Mouse (Mus musculus): ENCODE results near the gene Hist3h2a. TPM values are rescaled to one million over a fixed set of nuclear protein-coding genes. Genes with fewer than 3 reads are reported as not detected.
A peak's percentile ranks its signal among the peaks of the same experiment; 100 is the strongest.

Hist3h2a gene
- polyA plus RNA-seq, 1 experiment from 2014 or later = 19.4 TPM

- DNase-seq (ENCODE audit: extremely low spot score, low spot score) = peak; percentile 80
- H3K27me3 ChIP-seq (ENCODE audit: poor library complexity, severe bottlenecking) = no peaks in the 10 kb centered on the region
- peak within 1 kb of the TSS; percentile 88 for H3K4me3 ChIP-seq
- H3K36me3 ChIP-seq (replicated peaks) = peaks cover 53% of the 10 kb centered on the region
- H3K4me1 ChIP-seq = peaks cover 59% of the 10 kb centered on the region
- peak within 1 kb of the TSS; percentile 89 for H3K27ac ChIP-seq
- under 1% methylated on average over 64 of the region's 64 CpGs for WGBS
- no peaks in the 10 kb centered on the region for H3K9me3 ChIP-seq
Observed at GRCm38 (mm10) chr11:58978027-58978705, 23.7 kb downstream of the Hist3h2a start, which contains the start of gene Trim11. Trim11 (plus strand) TSS chr11:58978093.

GRCm38 (mm10) chr11:58978706-58979030 lies 24.2 kb downstream of the Hist3h2a start:
- whole genome bisulfite sequencing = 4% methylated on average over 5 of the region's 5 CpGs
- peak overlapping the region; percentile 89 for H3K27ac ChIP-seq

DNA sequence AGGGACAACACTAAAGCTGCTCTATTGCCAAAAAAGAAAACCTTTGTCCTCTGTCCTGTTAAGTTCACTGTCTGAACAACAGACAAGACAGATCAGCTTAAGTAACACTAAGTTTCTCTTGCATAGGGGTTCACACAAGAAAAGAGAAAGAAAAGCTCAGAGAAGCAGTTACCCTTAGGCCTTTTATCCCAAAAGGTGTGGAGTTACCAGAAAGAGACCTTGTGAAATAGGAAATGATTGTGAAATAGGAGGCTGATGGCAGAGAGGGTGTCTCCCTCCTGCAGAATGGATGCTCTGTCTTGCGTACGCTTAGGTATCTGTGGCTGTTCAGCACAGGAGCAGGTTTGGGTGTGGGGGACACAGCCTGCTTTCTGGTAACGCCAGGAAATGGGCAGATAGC lies 24.7 kb downstream of the Hist3h2a start:
- Histone ChIP-seq H3K27ac (no peak overlapping the region), H3K9me3 (no peaks in the 10 kb centered on the region), H3K4me1 (peaks cover 59% of the 10 kb centered on the region), H3K27me3 (ENCODE audit: poor library complexity, severe bottlenecking) (no peaks in the 10 kb centered on the region), H3K36me3 (replicated peaks) (peaks cover 57% of the 10 kb centered on the region), H3K4me3 (peak overlapping the region; percentile 88)
- DNase-seq (ENCODE audit: extremely low spot score, low spot score) = no peak
- WGBS = 74% methylated on average over 3 of the region's 3 CpGs

More at GRCm38 (mm10) chr11:58978706-58979030, 24.2 kb downstream of the Hist3h2a start:
- Histone ChIP-seq H3K4me1 (peaks cover 59% of the 10 kb centered on the region), H3K4me3 (peak overlapping the region; percentile 88), H3K9me3 (no peaks in the 10 kb centered on the region), H3K36me3 (replicated peaks) (peaks cover 57% of the 10 kb centered on the region), H3K27me3 (ENCODE audit: poor library complexity, severe bottlenecking) (no peaks in the 10 kb centered on the region)
- no peak for DNase-seq (ENCODE audit: extremely low spot score, low spot score)

DNA sequence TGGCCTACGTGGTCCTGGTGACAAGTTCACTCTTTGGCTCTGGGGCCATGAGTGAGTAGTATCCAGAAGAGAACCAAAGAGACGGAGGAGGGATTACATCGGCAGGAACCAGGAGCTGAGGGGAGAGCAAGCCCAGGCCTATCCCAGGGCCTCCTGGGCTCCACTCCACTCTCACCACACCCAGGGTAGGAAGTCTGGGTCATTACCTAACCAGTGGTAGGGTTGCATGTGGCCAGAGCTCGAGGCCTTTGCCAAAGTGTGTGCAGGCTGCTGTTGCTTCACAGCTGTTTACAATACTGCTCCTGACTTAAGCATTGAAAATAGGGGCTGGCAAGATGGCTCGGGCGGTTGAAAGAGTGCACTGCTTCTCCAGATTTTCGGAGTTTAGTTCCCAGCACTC lies 25.2 kb downstream of the Hist3h2a start:
- Histone ChIP-seq H3K27me3 (ENCODE audit: poor library complexity, severe bottlenecking) (no peaks in the 10 kb centered on the region), H3K27ac (no peak overlapping the region), H3K4me1 (peaks cover 59% of the 10 kb centered on the region), H3K36me3 (replicated peaks) (peaks cover 57% of the 10 kb centered on the region), H3K4me3 (peak overlapping the region; percentile 88), H3K9me3 (no peaks in the 10 kb centered on the region)
- no peak for DNase-seq (ENCODE audit: extremely low spot score, low spot score)
- whole genome bisulfite sequencing = 86% methylated on average over 7 of the region's 7 CpGs

DNA sequence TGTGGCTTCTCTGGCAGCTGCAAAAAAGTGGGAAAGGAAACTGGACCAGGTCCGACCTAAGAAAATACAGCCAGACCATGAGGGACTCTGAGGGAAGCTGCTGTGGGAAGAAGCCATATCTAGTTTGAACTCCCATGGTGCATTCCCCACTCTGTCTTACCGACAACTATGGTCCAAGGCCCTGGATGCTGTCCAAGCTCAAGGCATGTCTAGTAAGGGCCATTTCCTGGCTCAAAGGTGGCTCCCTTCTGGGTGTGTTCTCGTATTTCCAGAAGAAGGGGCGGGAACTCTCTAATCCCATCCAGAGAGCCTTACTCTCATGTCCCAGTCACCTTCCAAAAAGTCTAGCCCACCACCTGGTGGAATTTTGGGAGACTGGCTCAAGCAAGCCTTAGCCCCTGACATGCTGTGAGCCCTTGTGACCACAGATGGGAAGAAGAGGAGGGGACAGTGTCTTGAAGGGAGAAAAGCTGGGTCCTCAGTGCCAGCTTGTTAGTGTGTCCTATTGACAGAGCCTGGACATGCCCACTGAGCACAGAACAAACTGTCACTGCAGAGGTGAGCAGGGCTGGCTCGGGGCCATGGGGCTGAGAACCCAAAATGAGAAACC lies 26.0 kb downstream of the Hist3h2a start:
- H3K27me3 ChIP-seq (ENCODE audit: poor library complexity, severe bottlenecking) = no peaks in the 10 kb centered on the region
- 72% methylated on average over 5 of the region's 5 CpGs for WGBS
- H3K4me1 ChIP-seq = peaks cover 57% of the 10 kb centered on the region
- H3K9me3 ChIP-seq = no peaks in the 10 kb centered on the region
- H3K4me3 ChIP-seq = peak overlapping the region; percentile 88; the same call in 1 of the 2 replicates
- DNase-seq (ENCODE audit: extremely low spot score, low spot score) = no peak
- H3K36me3 ChIP-seq (replicated peaks) = peaks cover 59% of the 10 kb centered on the region
- no peak overlapping the region for H3K27ac ChIP-seq

GRCm38 (mm10) chr11:58981541-58982447 lies 27.3 kb downstream of the Hist3h2a start:
- H3K27ac ChIP-seq = no peak overlapping the region
- no peak overlapping the region for H3K4me3 ChIP-seq
- no peaks in the 10 kb centered on the region for H3K9me3 ChIP-seq
- H3K36me3 ChIP-seq (replicated peaks) = peaks cover 67% of the 10 kb centered on the region
- no peak for DNase-seq (ENCODE audit: extremely low spot score, low spot score)
- H3K4me1 ChIP-seq = peaks cover 44% of the 10 kb centered on the region
- H3K27me3 ChIP-seq (ENCODE audit: poor library complexity, severe bottlenecking) = no peaks in the 10 kb centered on the region
- 63% methylated on average over 14 of the region's 14 CpGs for WGBS

GRCm38 (mm10) chr11:58982471-58983097 lies 28.1 kb downstream of the Hist3h2a start:
- peaks cover 75% of the 10 kb centered on the region for H3K36me3 ChIP-seq (replicated peaks)
- no peak for DNase-seq (ENCODE audit: extremely low spot score, low spot score)
- peaks cover 38% of the 10 kb centered on the region for H3K4me1 ChIP-seq
- H3K27me3 ChIP-seq (ENCODE audit: poor library complexity, severe bottlenecking) = no peaks in the 10 kb centered on the region
- H3K27ac ChIP-seq = no peak overlapping the region
- no peaks in the 10 kb centered on the region for H3K9me3 ChIP-seq
- whole genome bisulfite sequencing = 91% methylated on average over 18 of the region's 18 CpGs
- H3K4me3 ChIP-seq = no peak overlapping the region

DNA sequence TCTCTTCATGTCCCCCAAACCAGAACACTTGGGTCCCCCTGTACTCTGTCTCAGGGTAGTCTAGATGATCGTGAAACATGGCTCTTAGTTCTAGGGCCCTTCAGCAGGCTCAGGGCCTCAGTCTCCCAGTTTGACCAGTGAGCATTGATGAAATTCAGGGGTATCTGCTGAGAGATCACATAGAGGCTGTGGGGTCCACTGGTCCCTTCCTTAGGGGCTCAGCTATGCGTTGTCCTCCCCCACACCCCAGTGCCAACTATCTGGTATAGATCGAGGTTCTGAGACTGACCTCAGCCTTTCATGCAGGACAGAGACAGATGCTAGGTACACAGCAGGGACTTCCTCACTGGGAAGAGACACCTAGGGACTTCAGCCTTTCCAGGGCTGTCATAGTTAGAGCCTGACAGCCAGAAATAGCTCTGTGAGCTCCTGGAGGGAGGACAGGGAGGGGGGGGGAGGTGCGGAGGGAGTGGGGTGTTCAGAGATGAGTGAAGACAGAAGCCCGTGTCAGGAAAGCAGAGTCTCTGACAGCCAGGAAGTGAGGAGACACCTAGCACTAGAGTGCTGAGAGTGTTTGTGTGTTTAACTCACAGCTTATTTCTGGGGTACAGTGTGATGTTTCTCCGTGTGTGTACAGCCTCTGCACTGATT lies 29.3 kb downstream of the Hist3h2a start:
- WGBS = 93% methylated on average over 6 of the region's 6 CpGs
- peaks cover 33% of the 10 kb centered on the region for H3K4me1 ChIP-seq

DNA sequence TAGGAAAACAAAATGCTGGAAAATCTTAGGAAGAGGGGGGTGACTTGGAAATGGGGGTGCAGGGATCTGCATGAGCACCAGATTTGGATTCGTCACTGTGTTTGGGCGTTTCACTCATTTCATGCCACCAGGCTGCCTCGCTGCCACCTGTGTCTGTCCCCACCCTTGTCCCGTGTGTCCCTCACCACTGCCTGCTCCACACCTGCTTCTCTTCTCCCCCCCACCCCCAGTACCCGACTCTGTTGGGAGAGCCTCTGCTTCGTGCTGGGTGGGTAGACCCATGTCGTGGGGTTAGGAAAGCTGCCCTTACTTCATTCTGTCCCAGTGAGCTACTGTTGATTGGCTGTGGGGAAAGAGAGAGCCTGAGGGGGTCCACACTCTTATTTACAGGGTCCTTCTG lies 30.2 kb downstream of the Hist3h2a start:
- Histone ChIP-seq H3K27me3 (ENCODE audit: poor library complexity, severe bottlenecking) (no peaks in the 10 kb centered on the region), H3K36me3 (replicated peaks) (peaks cover 94% of the 10 kb centered on the region), H3K4me3 (no peak overlapping the region), H3K27ac (no peak overlapping the region), H3K4me1 (peaks cover 25% of the 10 kb centered on the region), H3K9me3 (no peaks in the 10 kb centered on the region)
- no peak for DNase-seq (ENCODE audit: extremely low spot score, low spot score)
- 95% methylated on average over 7 of the region's 7 CpGs for WGBS

More for the DNA sequence above, 29.3 kb downstream of the Hist3h2a start:
- no peak for DNase-seq (ENCODE audit: extremely low spot score, low spot score)
- Histone ChIP-seq H3K36me3 (replicated peaks) (peaks cover 87% of the 10 kb centered on the region), H3K27me3 (ENCODE audit: poor library complexity, severe bottlenecking) (no peaks in the 10 kb centered on the region), H3K27ac (no peak overlapping the region), H3K9me3 (no peaks in the 10 kb centered on the region), H3K4me3 (no peak overlapping the region)

GRCm38 (mm10) chr11:58985299-58985917 lies 30.9 kb downstream of the Hist3h2a start:
- no peak for DNase-seq (ENCODE audit: extremely low spot score, low spot score)
- Histone ChIP-seq H3K4me1 (peaks cover 17% of the 10 kb centered on the region), H3K9me3 (no peaks in the 10 kb centered on the region), H3K36me3 (replicated peaks) (peaks cover 98% of the 10 kb centered on the region), H3K4me3 (no peak overlapping the region), H3K27me3 (ENCODE audit: poor library complexity, severe bottlenecking) (no peaks in the 10 kb centered on the region), H3K27ac (no peak overlapping the region)
- WGBS = 95% methylated on average over 3 of the region's 3 CpGs

DNA sequence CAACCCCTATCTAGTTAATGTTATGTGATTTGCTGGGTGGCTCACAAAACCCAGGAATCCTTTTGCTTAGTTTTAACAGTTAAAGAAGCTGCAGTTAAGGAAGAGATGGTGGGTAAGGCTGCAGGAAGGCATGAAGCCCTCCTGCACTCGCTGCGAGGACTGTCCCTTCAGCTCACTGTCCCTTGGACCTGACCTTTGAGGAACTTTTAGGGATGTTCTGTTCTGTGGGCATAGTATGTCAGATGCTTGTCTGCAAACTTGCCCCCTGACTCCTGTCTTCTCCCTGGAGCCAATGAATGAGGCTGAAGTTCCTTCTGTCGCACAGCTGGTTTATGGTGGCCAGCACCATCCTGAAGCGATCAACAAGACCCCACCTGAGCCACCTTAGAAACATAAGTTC lies 34.7 kb downstream of the Hist3h2a start:
- no peak overlapping the region for H3K27ac ChIP-seq
- H3K36me3 ChIP-seq (replicated peaks) = peaks cover 72% of the 10 kb centered on the region
- WGBS = 93% methylated on average over 4 of the region's 4 CpGs
- DNase-seq (ENCODE audit: extremely low spot score, low spot score) = no peak
- H3K4me1 ChIP-seq = peaks cover 6% of the 10 kb centered on the region
- no peak overlapping the region for H3K4me3 ChIP-seq
- peaks cover 25% of the 10 kb centered on the region for H3K27me3 ChIP-seq (ENCODE audit: poor library complexity, severe bottlenecking)
- H3K9me3 ChIP-seq = no peaks in the 10 kb centered on the region

DNA sequence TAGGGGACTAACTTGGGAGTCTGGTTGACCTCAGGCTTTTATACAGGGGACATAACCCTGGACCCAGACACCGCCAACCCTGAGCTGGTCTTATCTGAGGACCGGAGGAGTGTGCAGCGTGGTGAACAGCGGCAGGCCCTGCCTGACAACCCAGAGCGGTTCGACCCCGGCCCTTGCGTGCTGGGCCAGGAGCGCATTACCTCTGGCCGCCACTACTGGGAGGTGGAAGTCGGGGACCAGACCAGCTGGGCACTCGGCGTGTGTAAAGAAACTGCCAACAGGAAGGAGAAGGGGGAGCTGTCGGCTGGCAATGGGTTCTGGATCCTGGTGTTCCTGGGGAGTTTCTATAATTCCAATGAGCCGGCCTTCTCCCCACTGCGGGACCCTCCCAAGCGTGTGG lies 35.7 kb downstream of the Hist3h2a start:
- H3K27ac ChIP-seq = no peak overlapping the region
- peaks cover 62% of the 10 kb centered on the region for H3K36me3 ChIP-seq (replicated peaks)
- H3K9me3 ChIP-seq = no peaks in the 10 kb centered on the region
- peaks cover 16% of the 10 kb centered on the region for H3K4me1 ChIP-seq
- peaks cover 35% of the 10 kb centered on the region for H3K27me3 ChIP-seq (ENCODE audit: poor library complexity, severe bottlenecking)
- WGBS = 94% methylated on average over 17 of the region's 17 CpGs
- DNase-seq (ENCODE audit: extremely low spot score, low spot score) = no peak
- no peak overlapping the region for H3K4me3 ChIP-seq
